Mouse (Mus musculus) stomach, postnatal 0 days (tissue): ENCODE data around the gene Tpt1.

Source experiments
- CTCF ChIP-seq: IDR thresholded peaks from 2 replicates; pipeline ENCODE4 v1.5.1; 2016; ENCODE audit warnings: antibody characterized with exemption, low read depth, mild to moderate bottlenecking, moderate library complexity
- EP300 ChIP-seq: optimal IDR thresholded peaks from 2 replicates; pipeline ENCODE3; 2016; ENCODE audit warnings: antibody characterized with exemption

DNA sequence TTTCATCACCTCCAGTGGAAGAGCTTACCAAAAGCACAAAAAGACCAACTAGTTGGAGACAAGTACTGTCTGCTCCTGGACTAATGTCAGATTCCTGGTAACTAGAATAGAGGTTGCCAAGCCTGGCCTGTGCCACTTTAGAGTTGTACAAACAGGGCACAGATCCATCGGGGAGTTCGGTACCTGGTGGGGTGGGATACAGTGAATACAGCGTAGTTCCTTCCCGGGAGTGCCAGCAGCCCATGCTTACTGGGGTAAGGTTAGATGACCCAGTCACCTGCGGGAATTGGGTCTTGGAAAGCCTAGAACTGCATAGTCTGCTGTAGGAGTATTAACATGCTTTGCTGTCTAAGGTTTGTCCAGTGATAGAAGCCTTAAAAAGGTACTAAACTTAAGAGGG, 3.6 kb downstream of the Tpt1 start:
- TF ChIP-seq EP300 (no peak), CTCF (no peak)
